Mouse (Mus musculus): ENCODE results near the gene Abtb1. TPM values are rescaled to one million over a fixed set of nuclear protein-coding genes. Genes with fewer than 3 reads are reported as not detected.

Abtb1 gene
- total RNA-seq, 2 experiments from 2014 or later = 17.8 to 18.2 TPM

Other genes with a start within 250 kb of the Abtb1 start
- 10 to 100 TPM; 42.3 to 44.3 TPM for gene Kbtbd12, start 204.0 kb downstream of the Abtb1 start, total RNA-seq (2021)
- 10 to 100 TPM; 64.9 to 70.5 TPM for gene Mgll, start 117.6 kb downstream of the Abtb1 start, total RNA-seq (2021)
- 10 to 100 TPM; 47.1 to 54.4 TPM for gene Podxl2, start 33.1 kb upstream of the Abtb1 start, total RNA-seq (2021)
- 1 to 10 TPM; 5.5 to 9.4 TPM for gene Mcm2, start 56.8 kb upstream of the Abtb1 start, total RNA-seq (2021)
- gene Tpra1, start 60.3 kb upstream of the Abtb1 start, total RNA-seq (2021) = 10 to 100 TPM; 21.5 to 24.1 TPM

Measured in gastrocnemius, postnatal 14 days (tissue).